Mouse (Mus musculus) ovary, postnatal 36 days (tissue): ENCODE data around the gene Zhx3.
A peak's percentile ranks its signal among the peaks of the same experiment; 100 is the strongest.

ENCODE experiments used
- DNase-seq: peaks from one replicate; pipeline ENCODE4 v3.0.0; 2022; ENCODE audit warnings: low spot score, mixed read lengths

Zhx3 gene

DNA sequence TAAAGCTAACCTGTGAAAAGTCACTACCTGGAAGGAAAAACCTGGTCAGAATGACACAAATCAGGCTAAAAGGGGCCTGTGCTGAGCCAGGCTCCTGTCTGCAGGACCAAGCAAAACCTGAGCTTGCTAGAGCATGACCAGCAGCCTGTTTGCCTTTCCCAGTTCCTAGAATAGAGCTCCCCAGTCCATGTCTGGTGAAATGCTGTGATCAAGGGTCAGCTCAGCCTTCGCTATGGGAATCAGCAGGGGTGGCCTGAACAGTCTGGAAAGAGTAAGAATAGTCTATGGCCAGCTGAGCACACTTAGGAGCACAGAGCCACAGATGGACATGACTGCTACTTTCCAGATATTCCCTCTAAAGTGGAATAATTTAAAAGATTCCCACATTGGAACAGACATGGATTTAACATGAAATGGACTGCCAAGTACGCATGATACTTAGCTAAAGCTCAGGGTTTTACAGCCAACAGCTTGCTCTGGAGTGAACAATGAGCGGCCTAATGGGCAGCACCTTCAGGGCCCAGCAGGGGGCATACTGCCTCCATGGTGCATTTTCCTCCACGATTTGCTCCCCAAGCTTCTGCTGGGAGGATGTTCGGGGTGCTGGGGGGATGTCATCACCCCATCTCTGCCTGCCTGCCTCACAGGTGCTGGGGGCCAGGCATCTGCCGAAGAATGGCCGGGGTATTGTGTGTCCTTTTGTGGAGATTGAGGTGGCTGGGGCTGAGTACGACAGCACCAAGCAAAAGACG lies 112.2 kb downstream of the Zhx3 start:
- DNase-seq, result peak; percentile 39

DNA sequence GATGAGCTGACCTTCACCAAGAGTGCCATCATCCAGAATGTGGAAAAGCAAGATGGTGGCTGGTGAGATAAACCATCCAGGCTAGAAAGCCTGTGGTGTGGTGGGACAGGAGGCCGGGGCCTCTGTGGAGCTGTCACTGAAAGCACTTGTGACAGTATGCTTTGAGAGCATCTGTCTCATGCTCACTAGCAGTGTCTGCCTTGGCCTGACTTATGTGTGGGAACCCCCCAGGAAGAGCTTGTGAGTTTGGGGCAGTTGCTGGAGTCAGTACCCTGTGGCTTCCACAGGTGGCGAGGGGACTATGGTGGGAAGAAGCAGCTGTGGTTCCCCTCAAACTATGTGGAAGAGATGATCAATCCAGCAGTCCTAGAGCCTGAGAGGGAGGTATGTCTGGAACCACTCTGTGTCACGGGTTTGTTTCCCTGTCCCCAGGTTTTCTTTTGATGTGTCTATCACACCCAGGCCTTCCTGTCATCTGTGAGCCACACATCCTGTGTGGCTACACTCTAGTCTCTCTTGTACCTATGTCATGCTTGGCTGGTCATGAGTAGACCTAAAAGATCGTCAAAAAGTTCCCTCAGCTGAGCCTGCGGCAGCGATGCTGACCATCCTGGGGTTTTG lies 116.1 kb downstream of the Zhx3 start:
- no peak for DNase-seq

DNA sequence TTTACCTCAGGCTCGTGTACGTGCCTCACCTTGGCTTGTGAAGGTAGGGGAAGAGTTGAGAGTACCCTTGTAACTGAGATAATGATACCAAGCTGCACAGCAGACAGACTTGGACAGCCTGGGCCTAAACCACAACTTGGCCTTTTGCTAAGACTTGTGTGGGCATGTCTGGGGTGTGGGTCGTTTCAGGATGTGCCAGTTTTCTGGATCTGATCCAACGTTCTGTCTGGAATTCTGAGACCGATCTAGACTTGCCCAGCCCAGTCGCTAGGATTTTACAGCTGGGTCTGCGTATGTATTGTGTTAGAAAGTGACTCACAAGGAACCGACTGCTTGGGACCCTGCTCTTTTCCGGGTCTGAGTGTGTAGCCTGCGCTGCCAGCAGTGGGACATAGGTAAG lies 125.7 kb downstream of the Zhx3 start:
- no peak for DNase-seq

DNA sequence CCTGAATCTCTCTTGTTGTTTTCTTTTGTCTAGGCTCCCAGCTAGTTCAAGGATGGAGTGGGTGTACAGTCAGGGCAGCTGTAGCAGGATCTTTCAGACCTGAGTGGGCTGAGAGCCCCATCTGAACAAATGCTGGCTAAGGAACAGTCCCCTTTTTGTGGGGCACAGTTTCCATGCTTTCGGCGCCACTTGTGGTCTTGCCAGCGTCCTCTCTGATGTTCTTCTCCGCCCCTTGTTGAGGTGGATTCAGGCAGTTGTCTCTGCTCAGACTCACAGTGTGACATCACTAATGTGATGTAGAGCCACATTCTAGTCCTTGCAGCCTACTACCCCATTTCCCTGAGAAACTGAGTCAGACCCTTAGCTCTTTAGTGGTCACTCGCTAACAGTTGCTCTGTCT lies 126.2 kb downstream of the Zhx3 start:
- DNase-seq, result no peak

DNA sequence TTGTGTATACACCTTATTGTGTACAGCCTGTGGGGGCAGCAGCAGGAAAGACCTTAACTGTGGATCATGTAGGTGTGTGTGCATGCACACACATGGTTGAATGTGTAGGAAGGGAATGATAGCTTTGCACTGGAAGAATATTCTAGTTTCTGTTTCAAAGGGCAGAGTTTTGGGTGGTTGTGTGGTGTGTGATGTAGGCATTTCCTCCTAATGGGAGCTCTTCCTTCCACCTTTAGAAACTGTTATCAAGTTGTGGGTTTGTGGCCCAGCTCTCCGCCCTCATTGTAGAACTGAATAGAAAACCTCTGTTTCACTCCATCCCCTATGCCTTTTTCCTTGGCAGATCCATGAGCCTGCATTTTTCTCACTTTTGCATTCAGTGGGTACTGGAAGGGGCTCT lies 127.3 kb downstream of the Zhx3 start:
- DNase-seq, result no peak

DNA sequence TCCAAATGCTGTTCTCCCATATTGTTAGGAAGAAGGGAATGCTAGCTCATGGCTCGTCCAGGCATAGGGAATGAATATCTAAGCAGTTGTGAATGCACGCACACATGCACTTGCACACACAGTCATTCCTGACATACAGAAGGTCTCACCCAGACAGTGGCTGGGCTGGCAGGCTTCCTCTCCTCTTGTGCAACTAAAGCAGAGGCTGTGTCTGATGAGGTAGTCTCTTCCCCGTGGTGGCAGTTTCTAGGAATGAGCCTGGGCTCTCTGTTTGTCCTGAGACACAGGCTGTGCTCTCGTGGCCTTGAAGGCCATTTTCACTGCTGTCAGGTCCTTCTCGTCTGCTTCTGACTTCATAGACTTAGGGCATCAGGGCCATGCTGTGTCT lies 128.0 kb downstream of the Zhx3 start:
- peak; percentile 31 for DNase-seq

DNA sequence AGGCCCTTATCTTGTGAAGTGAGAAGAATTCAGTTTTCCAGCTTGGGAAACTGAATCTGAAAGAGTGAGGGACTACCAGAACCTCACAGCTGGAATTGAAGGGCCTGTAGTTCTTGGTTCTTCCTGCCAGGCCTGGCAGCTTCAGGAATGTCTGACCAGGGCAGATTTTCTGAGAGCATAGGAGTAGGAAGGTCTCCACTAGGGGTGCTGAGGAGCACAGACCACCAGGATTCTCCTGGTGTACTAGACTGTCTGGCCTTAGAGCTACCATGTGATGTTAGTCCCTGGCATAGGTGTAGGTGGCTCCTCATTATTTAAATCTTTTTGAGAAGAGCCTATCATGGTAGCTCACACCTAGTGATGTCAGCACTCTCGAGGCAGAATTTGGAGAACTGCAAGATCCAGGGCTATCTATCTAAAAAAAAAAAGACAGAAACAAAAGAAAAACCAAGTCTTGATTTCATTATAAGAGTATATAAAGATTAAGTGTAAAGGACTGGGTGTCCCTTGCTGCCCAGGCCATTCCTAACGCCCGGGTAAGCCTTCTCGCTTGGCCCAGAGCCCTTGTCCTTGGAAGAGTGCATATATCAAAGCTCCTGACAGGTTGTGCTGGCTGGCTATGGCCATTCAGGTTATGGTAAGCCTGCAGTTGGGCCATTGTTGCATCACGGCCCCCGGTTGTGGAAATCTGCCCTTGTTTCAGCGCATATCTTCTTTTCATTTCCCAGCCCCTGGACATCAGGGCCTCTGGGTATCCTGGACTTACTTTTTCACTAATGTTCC lies 128.6 kb downstream of the Zhx3 start:
- peak; percentile 68 for DNase-seq

DNA sequence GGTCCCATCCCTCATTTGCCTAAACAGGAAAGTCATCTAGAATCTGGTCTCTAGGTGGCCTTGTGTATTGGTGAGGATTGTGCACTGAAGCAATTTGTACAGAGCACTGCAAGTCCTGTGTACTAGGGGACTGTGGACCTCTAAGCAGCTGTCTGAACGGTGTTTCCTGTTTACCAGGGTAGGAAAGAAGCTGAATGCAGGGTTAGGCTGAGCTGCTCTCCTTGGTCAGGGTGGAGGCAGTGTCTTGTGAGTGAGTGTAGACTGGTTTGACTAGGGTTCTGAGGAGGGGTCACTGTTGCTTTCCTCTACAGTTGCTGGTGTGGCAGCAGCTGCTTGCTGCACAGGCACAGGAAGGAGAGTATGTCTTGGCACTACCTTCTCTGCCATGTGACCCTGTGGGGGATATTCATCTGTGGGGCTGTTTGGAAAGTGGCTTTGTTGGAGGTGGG lies 130.6 kb downstream of the Zhx3 start:
- no peak for DNase-seq

DNA sequence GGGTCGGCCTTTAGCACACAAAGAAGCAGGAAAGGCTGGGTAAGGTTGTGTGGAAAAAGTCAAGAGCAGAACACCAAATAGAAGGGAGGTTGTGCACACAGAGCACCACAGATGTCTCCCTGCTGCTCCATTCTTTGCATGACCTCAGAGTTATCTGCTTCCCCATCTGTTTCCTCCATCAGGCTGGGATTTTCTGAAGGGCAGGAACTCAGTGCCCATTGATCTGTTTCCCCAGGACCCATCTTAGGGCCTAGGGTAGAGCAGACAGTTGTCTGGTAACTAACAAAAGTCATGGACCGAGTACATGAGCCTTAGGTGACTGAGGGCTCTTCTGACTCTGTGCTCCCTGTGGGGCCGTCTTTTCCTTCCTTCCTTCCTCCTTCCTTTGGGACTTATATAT lies 131.2 kb downstream of the Zhx3 start:
- DNase-seq, result no peak

DNA sequence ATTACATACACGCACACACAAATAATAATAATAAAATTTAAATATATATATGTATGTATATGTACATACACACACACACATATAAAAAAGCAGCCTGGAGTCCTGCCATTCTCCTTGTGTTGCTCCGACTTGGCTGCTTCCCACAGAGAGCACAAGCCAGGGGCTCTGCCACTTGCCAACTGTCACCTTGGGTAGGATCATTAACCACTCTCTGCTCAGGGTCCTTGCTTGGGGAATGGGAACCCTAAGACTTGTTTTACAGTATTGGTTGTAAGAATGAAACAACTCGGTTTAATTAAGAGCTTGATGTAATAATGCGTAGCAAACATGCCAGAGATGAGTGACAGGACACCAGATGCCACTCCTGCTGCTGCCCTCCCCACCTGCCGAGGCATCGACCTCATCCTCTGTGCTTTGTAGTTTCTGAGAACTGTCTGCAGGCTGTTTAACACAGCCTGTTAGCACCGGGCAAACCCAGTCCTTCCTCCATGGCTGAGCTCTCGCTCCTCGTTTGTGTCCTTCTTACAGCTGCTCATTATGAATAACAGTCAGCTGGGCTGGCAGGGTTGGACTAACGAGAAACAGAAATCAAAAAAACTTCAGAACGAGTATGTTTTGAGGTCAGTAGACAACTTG lies 132.2 kb downstream of the Zhx3 start:
- no peak for DNase-seq

DNA sequence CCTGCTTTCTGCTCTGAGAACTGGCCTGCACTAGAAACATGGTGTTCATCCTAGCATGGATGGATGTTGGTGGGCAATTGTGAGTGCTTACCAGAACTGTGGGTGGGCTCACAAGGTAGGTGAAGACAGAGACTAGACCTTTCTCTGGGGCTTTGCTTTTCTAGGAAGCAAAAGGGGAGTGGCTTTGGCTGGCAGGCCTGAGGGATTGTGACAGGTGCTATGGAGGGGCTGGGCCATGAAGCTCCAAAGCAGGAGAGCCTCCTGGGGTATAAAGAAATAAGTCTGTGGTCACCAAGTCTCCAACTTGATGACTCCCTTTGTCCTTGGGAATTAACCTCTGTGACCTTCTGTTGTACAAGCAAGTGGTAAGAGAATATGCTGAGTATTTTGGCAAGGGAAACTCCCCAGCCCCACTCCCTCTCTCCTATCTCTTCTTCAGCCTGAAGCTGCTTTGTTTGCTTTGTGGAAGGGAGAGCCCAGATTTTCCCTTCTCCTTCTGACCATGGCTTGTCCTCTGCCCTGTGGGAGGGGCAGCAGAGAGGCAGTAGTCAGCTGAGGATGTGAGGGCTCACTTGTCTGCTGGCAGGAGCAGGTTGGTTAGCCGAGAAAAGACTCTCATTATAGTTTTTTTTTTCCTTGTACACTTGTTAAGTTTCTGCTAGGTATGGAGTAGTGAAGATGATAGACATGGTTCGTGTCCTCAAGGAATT lies 133.0 kb downstream of the Zhx3 start:
- no peak for DNase-seq

DNA sequence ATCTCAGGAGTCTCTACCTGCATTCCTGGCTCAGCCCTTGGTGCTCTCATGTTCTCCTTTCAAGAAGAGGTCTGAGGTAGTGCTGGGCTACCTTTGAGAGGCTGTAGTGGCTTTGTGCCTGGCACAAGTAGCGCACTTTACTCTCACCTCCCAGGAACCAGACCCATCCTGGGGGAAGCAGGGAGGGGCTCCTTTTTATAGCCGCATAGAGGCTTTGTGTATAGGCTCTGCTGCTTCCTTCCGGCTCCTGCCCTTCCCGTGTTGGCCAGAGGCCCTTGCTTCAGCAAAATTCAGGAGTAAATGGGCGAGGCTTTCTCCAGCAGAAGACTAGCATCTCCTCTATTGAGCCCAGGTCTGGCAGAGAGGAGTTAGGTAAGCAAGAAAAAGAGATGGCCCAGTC lies 134.4 kb downstream of the Zhx3 start:
- no peak for DNase-seq

DNA sequence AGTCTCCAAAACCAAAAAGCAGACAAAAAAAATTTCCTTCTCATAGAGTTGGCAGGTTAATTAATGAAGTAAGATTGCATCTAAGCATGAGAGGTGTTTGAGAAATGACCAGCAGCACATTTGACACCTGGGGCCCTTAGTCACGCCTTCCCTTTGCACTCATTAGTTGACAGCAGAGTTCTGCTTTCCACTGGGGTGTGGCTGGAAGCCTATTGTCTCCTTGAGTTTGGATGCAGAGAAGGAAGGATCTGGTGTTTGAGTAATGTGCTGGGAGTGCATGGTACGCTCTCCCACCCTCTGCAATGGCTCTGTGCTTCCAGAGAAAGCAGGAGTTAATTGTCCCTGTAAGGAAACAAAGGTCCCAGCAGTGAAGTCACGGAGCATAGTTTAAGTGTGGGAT lies 136.3 kb downstream of the Zhx3 start:
- no peak for DNase-seq

DNA sequence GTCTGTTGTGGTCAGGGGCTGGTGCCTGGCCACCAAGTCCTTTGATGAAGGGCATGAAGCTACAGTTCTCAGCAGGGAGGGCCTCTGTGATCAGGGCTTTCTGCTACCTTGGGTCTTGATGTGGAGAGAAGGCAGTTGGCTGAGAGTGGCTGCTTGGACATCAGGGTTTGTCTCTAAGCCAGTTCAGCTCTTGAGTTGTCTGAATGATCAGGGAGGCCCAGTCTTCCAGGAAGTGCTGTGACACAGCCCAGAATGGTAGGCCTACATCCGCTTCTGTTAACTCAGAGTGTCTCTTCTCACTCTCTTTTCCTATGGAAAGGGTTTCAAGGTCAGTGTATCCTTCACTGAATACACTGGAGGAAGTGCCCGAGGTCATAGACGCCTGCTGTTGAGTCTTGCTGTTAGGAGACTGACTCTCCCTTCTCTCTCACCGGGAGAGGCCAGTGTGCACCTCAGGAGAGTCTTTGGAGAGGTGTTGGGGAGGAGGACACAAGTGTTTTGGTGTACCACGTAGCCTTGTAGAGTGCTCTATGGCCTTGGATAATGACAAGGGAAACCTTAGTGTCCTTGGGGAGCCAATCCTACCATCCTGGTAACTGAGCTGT lies 137.0 kb downstream of the Zhx3 start:
- DNase-seq, result no peak

DNA sequence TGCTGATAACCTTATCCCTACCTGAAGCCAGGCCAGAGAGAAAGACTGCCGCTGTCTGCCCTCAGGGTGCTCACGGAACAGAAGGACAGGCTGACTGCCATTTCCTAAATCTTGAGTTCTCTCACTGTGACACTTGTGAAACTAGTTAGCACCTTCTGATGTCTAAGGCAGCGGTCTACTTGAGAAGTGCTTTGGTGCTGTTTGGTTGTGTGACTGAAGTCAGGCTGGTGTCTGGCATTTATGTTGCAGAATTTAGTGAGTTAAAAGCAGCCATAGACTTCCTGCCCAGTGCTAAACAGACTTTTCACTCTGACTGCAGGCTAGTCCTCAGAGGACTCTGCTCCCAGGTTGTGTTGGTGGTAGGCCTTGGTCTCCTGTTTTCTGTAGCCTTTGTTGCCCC lies 138.5 kb downstream of the Zhx3 start:
- DNase-seq, result no peak

DNA sequence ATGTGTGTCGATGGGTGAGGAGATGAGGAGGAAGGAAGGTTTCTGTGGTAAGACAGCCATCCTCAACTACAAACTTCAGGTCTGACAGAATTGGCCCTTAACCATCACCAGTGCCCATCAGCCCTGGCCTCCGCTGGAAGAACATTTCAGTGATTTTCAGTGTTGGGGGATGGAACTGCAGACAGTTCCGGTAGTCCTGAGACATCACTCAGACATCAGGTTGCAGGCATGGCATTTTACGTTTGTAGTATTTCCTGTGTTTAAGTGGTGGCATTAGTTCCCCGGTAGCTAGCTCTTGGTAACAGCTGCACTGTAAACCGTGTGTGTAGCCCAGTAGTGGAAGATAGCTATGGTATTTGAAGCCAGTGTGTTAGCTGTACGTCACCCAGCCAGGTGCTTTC lies 139.7 kb downstream of the Zhx3 start:
- DNase-seq, result no peak

DNA sequence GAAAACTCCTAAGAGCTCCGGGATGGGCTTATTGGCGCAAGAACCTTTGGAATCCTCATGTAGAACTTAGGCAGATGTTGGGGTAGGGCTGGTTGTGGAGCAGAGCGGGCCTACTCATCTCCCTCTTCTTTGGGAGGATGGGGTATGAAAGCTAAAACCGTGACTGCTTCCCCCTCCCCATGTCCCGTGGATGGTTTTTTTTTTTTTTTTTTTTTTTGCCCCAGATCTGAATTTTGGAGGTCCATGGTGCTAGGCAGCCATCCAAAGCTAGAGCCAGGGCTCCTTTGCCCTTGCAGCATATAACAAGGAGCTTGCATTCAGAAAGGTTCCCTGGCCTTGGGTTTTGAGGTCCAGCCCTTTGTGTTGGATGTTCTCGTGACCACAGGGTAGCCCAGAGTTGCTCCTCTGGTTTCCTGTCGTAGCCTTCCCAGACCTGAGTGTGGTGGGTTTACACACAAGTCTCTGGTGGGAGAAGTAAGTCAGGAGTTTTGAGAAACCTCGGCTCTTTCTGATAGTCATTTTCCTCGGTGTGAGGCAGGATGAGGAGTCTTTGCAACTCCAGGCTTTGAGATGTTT lies 140.3 kb downstream of the Zhx3 start:
- DNase-seq, result no peak

DNA sequence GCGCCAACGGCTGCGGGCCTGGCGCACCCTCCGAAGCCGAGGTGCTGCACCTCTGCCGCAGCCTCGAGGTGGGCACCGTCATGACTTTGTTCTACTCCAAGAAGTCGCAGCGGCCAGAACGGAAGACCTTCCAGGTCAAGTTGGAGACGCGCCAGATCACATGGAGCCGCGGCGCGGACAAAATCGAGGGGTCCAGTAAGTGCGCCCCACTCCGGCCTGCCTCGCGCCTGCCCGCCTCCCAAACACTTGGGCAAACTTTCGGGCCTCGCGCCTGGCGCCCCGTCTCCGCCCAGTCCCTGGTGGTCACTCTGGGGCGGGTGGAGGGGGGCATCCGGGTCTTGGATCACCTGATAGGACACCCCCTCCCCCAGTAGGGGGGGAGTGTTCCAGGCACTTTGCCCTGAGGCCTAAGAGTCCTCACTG lies 140.9 kb downstream of the Zhx3 start:
- peak; percentile 64 for DNase-seq

DNA sequence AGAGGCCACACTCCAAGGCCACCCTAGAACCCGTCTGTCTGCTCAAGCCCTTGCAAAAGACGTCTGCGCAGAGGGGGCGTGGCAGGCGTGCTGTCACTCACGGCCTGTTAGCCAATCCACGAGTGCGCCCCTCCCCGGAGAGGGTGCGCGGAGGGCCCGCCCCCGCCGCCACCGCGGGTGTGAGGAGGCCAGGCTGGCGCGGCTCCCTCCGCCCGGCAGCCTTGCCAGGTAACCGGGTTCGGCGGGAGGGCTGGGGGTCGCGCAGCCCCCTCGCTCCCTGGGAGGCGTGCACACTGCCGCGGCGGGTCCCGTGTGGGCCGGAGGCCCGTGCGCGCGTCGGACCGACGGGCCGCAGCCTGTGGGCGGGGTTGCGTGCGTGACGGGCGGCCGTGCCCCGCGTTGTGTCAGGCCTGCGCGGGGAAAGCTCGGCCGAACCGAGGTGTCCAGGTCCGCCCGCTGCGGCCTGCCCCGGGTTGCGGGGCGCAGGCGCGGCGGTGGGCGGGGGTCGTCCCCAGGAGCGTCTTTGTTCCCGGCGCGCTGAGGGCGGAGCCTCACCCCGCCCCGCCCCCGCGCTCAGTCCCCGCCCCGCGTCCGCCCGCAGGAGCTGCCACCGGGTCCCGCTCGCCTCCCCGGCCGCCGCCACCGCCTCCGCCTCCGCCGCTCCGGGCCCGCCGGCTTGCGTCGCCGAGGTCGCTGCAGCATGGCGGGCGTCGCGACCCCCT lies 141.5 kb downstream of the Zhx3 start, which contains the start of gene Plcg1:
Gene Plcg1, plus strand, starts transcription at position 184 of the 722 bp plus-strand sequence.
- DNase-seq, result peak; percentile 92

DNA sequence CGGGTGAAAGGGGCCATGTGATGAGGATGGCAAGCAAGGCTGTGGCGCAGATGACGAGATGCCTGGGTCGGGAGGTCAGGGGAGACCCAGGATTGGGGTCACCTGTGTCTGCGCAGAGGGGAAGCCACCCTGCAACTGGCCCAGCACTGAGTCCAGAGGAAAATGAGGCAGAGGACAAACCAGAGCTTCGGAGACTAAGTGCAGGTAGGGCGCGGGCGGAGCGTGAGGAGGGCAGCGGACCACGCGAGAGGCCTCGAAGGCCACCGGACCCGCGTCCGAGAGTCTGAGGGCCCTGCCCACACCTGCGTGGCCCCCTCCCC lies 142.0 kb downstream of the Zhx3 start:
- no peak for DNase-seq
